Mouse (Mus musculus) MEL (cell line): ENCODE data around the gene Kcna5.

Experiments used
- CHD2 ChIP-seq: IDR thresholded peaks from 2 replicates; pipeline ENCODE4 v1.6.1; 2011; ENCODE audit warnings: low read length, improper control_type of control experiment
- CTCF ChIP-seq, 3 experiments: IDR thresholded peaks in 2 of 3; conservative IDR thresholded peaks in 1 of 3; 2 replicates each; pipeline ENCODE4 v1.5.1; 2011 to 2012; ENCODE audit warnings: low read length in 3 of 3, low read depth in 2 of 3, mild to moderate bottlenecking in 2 of 3, improper control_type of control experiment in 1 of 3, inconsistent platforms in 1 of 3, mixed read lengths in 1 of 3, moderate library complexity in 1 of 3; ENCODE audit not compliant: control insufficient read depth in 1 of 3, insufficient read depth in 1 of 3, poor library complexity in 1 of 3, severe bottlenecking in 1 of 3
- E2F4 ChIP-seq: IDR thresholded peaks from 2 replicates; pipeline ENCODE4 v1.6.1; 2011; ENCODE audit warnings: low read depth, low read length, improper control_type of control experiment, borderline replicate concordance
- MAFK ChIP-seq: IDR thresholded peaks from 2 replicates; pipeline ENCODE4 v1.6.1; 2011; ENCODE audit warnings: low read depth, mild to moderate bottlenecking, low read length, improper control_type of control experiment, borderline replicate concordance
- POLR2A ChIP-seq, 2 experiments: IDR thresholded peaks; 2 replicates each; pipeline ENCODE4 v1.6.1; 2011 to 2012; ENCODE audit warnings: low read length in 2 of 2, mild to moderate bottlenecking in 2 of 2, control low read depth in 1 of 2, improper control_type of control experiment in 1 of 2, low read depth in 1 of 2, moderate library complexity in 1 of 2; ENCODE audit not compliant: control insufficient read depth in 1 of 2, insufficient read depth in 1 of 2, poor library complexity in 1 of 2
- TAL1 ChIP-seq: IDR thresholded peaks from 2 replicates; pipeline ENCODE4 v1.6.1; 2012; ENCODE audit warnings: mild to moderate bottlenecking, inconsistent platforms, low read length, moderate library complexity, mixed read lengths

GRCm38 (mm10) chr6:126535208-126535910, at the start of gene Kcna5:
- TF ChIP-seq CHD2 (no peak), CTCF (IDR thresholded peaks at IDR 0.05 in 2 of 3, conservative IDR thresholded peaks at IDR 0.05 in 1 of 3; ENCODE audit: control insufficient read depth in 1 of 3, insufficient read depth in 1 of 3, low read depth in 2 of 3, low read length in 3 of 3, poor library complexity in 1 of 3, severe bottlenecking in 1 of 3) (no peak), TAL1 (no peak), E2F4 (no peak), POLR2A (IDR thresholded peaks at IDR 0.05; ENCODE audit: control insufficient read depth in 1 of 2, insufficient read depth in 1 of 2, low read depth in 1 of 2, low read length in 2 of 2, poor library complexity in 1 of 2) (no peak), MAFK (no peak)
